ENCODE assay signal across 16 mouse cellular contexts in genomic region chr1:178454125-178454524, GRCm38 (mm10). TPM values are rescaled to one million over a fixed set of nuclear protein-coding genes. Genes with fewer than 3 reads are reported as not detected.
DNase-seq lines count a peak whose midpoint lies in the region; ATAC-seq and TF ChIP-seq lines count a peak whose summit lies in the region.
"Had no signal": no experiment of that assay in that cellular context is flagged by ENCODE, and none has a peak within 500 bp of the region (broad histone marks: within the 10 kb centered on the region; RNA-seq: fewer than 3 reads in every experiment).

No protein-coding gene starts in this region.

- no peak overlapping the region for H3K4me2 ChIP-seq in forebrain, embryonic 15.5 days (replicated peaks)
- no peak overlapping the region for H3K4me2 ChIP-seq in forebrain, embryonic 13.5 days
- no peak overlapping the region for H3K4me2 ChIP-seq in midbrain, postnatal 0 days (ENCODE audit: low read depth, low read length, poor library complexity, severe bottlenecking)
- H3K4me2 ChIP-seq: hindbrain, embryonic 12.5 days; limb, embryonic 15.5 days; midbrain, embryonic 12.5 days had no signal

- H3K4me3 ChIP-seq in forebrain, embryonic 15.5 days = no peak overlapping the region
- no peak overlapping the region for H3K4me3 ChIP-seq in forebrain, embryonic 13.5 days
- no peak overlapping the region for H3K4me3 ChIP-seq in midbrain, postnatal 0 days (ENCODE audit: low read depth, low read length)
- H3K4me3 ChIP-seq in midbrain, embryonic 10.5 days = no peak overlapping the region
- H3K4me3 ChIP-seq: hindbrain, embryonic 12.5 days; limb, embryonic 15.5 days; midbrain, embryonic 12.5 days had no signal

- no peak overlapping the region for H3K27ac ChIP-seq in forebrain, embryonic 15.5 days (replicated peaks)
- H3K27ac ChIP-seq in forebrain, embryonic 13.5 days = no peak overlapping the region
- no peak overlapping the region for H3K27ac ChIP-seq in midbrain, postnatal 0 days (ENCODE audit: low read depth, low read length)
- H3K27ac ChIP-seq in midbrain, embryonic 10.5 days (replicated peaks) = no peak overlapping the region
- H3K27ac ChIP-seq: hindbrain, embryonic 12.5 days; limb, embryonic 15.5 days; midbrain, embryonic 12.5 days had no signal

- H3K9ac ChIP-seq in forebrain, embryonic 15.5 days (replicated peaks) = no peak overlapping the region
- no peak overlapping the region for H3K9ac ChIP-seq in forebrain, embryonic 13.5 days
- H3K9ac ChIP-seq in midbrain, postnatal 0 days (replicated peaks; ENCODE audit: low read length, poor library complexity, severe bottlenecking) = no peak overlapping the region
- H3K9ac ChIP-seq: hindbrain, embryonic 12.5 days; limb, embryonic 15.5 days; liver, postnatal 0 days; midbrain, embryonic 12.5 days had no signal

- peak; percentile 56 for DNase-seq in midbrain, postnatal 0 days (ENCODE audit: low spot score)
- no peak for DNase-seq in midbrain, embryonic 10.5 days (ENCODE audit: low spot score)
- peak; percentile 88 to 95 for DNase-seq in cerebellum, postnatal 14 days
- DNase-seq in layer of hippocampus, postnatal 36 days = peak; percentile 30 to 36
- no peak for DNase-seq in gastrocnemius, postnatal 36 days
- no peak for DNase-seq in ovary, adult 18-20 months (ENCODE audit: low spot score)
- DNase-seq: kidney, adult 11 months; kidney, postnatal 14 days; liver, postnatal 0 days; lung, postnatal 36 days; right cerebral cortex, postnatal 25 days had no signal

- intact Hi-C loops in gastrocnemius, postnatal 36 days (cut with DNase I) = loop anchor here (5.0 kb wide), 1 partner anchor 37 kb away; no protein-coding TSS in a partner anchor

- no peaks in the 10 kb centered on the region for H3K36me3 ChIP-seq in forebrain, embryonic 15.5 days
- H3K36me3 ChIP-seq in forebrain, embryonic 13.5 days (ENCODE audit: poor library complexity, severe bottlenecking) = no peaks in the 10 kb centered on the region
- no peaks in the 10 kb centered on the region for H3K36me3 ChIP-seq in midbrain, postnatal 0 days (ENCODE audit: insufficient read depth, low read length)
- no peaks in the 10 kb centered on the region for H3K36me3 ChIP-seq in midbrain, embryonic 10.5 days
- H3K36me3 ChIP-seq: hindbrain, embryonic 12.5 days; limb, embryonic 15.5 days; midbrain, embryonic 12.5 days had no signal

- 0 out of 2 replicates have a peak, but pooled peaks have one; percentile 70 for ATAC-seq in forebrain, embryonic 15.5 days (replicated peaks)
- no peak for ATAC-seq in forebrain, embryonic 13.5 days
- no peak for ATAC-seq in midbrain, postnatal 0 days (ENCODE audit: low FRiP score)
- ATAC-seq: liver, postnatal 0 days had no signal

- no peak for TF ChIP-seq CTCF in midbrain, postnatal 0 days (IDR thresholded peaks at IDR 0.05)

- no peaks in the 10 kb centered on the region for H3K27me3 ChIP-seq in forebrain, embryonic 15.5 days
- no peaks in the 10 kb centered on the region for H3K27me3 ChIP-seq in forebrain, embryonic 13.5 days
- no peaks in the 10 kb centered on the region for H3K27me3 ChIP-seq in midbrain, postnatal 0 days (ENCODE audit: insufficient read depth, low read length)
- no peaks in the 10 kb centered on the region for H3K27me3 ChIP-seq in midbrain, embryonic 10.5 days (ENCODE audit: low read depth, poor library complexity, severe bottlenecking)
- H3K27me3 ChIP-seq: hindbrain, embryonic 12.5 days; limb, embryonic 15.5 days; midbrain, embryonic 12.5 days had no signal

- no peaks in the 10 kb centered on the region for H3K9me3 ChIP-seq in forebrain, embryonic 15.5 days
- no peaks in the 10 kb centered on the region for H3K9me3 ChIP-seq in forebrain, embryonic 13.5 days (replicated peaks)
- H3K9me3 ChIP-seq in midbrain, postnatal 0 days (ENCODE audit: low read length) = no peaks in the 10 kb centered on the region
- H3K9me3 ChIP-seq in midbrain, embryonic 10.5 days (replicated peaks) = no peaks in the 10 kb centered on the region
- H3K9me3 ChIP-seq: hindbrain, embryonic 12.5 days; limb, embryonic 15.5 days; midbrain, embryonic 12.5 days had no signal

- no peaks in the 10 kb centered on the region for H3K4me1 ChIP-seq in forebrain, embryonic 15.5 days
- H3K4me1 ChIP-seq in forebrain, embryonic 13.5 days = no peaks in the 10 kb centered on the region
- no peaks in the 10 kb centered on the region for H3K4me1 ChIP-seq in midbrain, postnatal 0 days (ENCODE audit: insufficient read depth, low read length)
- no peaks in the 10 kb centered on the region for H3K4me1 ChIP-seq in midbrain, embryonic 10.5 days
- H3K4me1 ChIP-seq: hindbrain, embryonic 12.5 days; limb, embryonic 15.5 days; midbrain, embryonic 12.5 days had no signal

- 64% methylated on average over 3 of the region's 3 CpGs for WGBS in forebrain, embryonic 15.5 days
- WGBS in forebrain, embryonic 13.5 days = 78% methylated on average over 3 of the region's 3 CpGs
- WGBS in midbrain, postnatal 0 days = 87% methylated on average over 3 of the region's 3 CpGs
- WGBS in midbrain, embryonic 10.5 days = 95% methylated on average over 3 of the region's 3 CpGs

RNA-seq across cellular contexts. Expression of gene Efcab2, which starts 48.2 kb away (rescaled TPM):
- polyA plus RNA-seq in forebrain, embryonic 15.5 days (2015; fragmentation: Nextera tagmentation; extraction: Ambion mirVana) = 6.6 and 8.2 TPM in 2 replicates
- polyA plus RNA-seq in forebrain, embryonic 13.5 days (2015; fragmentation: Nextera tagmentation; extraction: Ambion mirVana) = 7.4 and 8.1 TPM in 2 replicates
- 5.9 and 8.2 TPM in 2 replicates for total RNA-seq in midbrain, postnatal 0 days (2014; rRNA removed)
- 11.2 and 13.4 TPM in 2 replicates for polyA plus RNA-seq in midbrain, postnatal 0 days (2015; fragmentation: Nextera tagmentation; extraction: Ambion mirVana)
- polyA plus RNA-seq in midbrain, embryonic 10.5 days (2016; fragmentation: Nextera tagmentation; extraction: Ambion mirVana) = 7.9 and 8.0 TPM in 2 replicates
- 10 to 100 TPM in 1 of 2 experiments, 1 to 10 TPM in 1; 8.7 to 10.2 TPM for total RNA-seq in layer of hippocampus, postnatal 36 days (2021)
- total RNA-seq in gastrocnemius, postnatal 36 days (2021) = 10 to 100 TPM; 11.4 to 11.7 TPM

Comparison
In these comparisons a context has a peak if more than half of its experiments do, and no peak if none do; other contexts are left out.
1. DNase-seq: peak in midbrain, postnatal 0 days (single experiment), cerebellum, postnatal 14 days (2 of 2) and layer of hippocampus, postnatal 36 days (2 of 2); none in midbrain, embryonic 10.5 days (single experiment), gastrocnemius, postnatal 36 days (0 of 2) and ovary, adult 18-20 months (single experiment).